Mouse (Mus musculus) embryonic facial prominence, embryonic 15.5 days (tissue): ENCODE data around the gene Tnfsf12. TPM values are rescaled to one million over a fixed set of nuclear protein-coding genes. Genes with fewer than 3 reads are reported as not detected.

Experiments
- ATAC-seq: fragments of 200-750 bp; cut with Nextera tagmentation; 2 replicates; pipeline ENCODE4 v1.8.0; 2017; ENCODE audit warnings: low read depth, moderate TSS enrichment; ENCODE audit not compliant: insufficient number of reproducible peaks, low FRiP score, low TSS enrichment
- H3K27ac ChIP-seq: fragments of 300-500 bp; sonication (generic); replicated peaks from 2 replicates; pipeline ENCODE4 v1.5.1; 2015; ENCODE audit warnings: mild to moderate bottlenecking, inconsistent platforms
- H3K27me3 ChIP-seq: fragments of 300-500 bp; sonication (generic); 2 replicates; pipeline ENCODE4 v1.6.1; 2015; ENCODE audit warnings: inconsistent platforms
- H3K36me3 ChIP-seq: fragments of 300-500 bp; sonication (generic); 2 replicates; pipeline ENCODE4 v1.6.1; 2015; ENCODE audit warnings: mild to moderate bottlenecking, inconsistent platforms
- H3K4me1 ChIP-seq: fragments of 300-500 bp; sonication (generic); 2 replicates; pipeline ENCODE4 v1.6.1; 2015; ENCODE audit warnings: inconsistent platforms
- H3K4me2 ChIP-seq: fragments of 300-500 bp; sonication (generic); replicated peaks from 2 replicates; pipeline ENCODE4 v1.6.1; 2015; ENCODE audit warnings: mild to moderate bottlenecking, inconsistent platforms
- H3K4me3 ChIP-seq: fragments of 300-500 bp; sonication (generic); replicated peaks from 2 replicates; pipeline ENCODE4 v1.5.1; 2015; ENCODE audit warnings: mild to moderate bottlenecking, inconsistent platforms
- H3K9ac ChIP-seq: fragments of 300-500 bp; sonication (generic); 2 replicates; pipeline ENCODE4 v1.6.1; 2015; ENCODE audit warnings: inconsistent platforms
- H3K9me3 ChIP-seq: fragments of 300-500 bp; sonication (generic); replicated peaks from 2 replicates; pipeline ENCODE4 v1.6.1; 2016; ENCODE audit warnings: inconsistent platforms
- WGBS: fragments of 180-500 bp; shearing (Covaris S2); methylation state at CpG from one replicate; pipeline ENCODE4 v1.1.7; 2015; 5-methylcytosine and 5-hydroxymethylcytosine counted together
- polyA plus RNA-seq: library from polyadenylated mRNA; unstranded; fragments of >200 nt; fragmentation: Nextera tagmentation; extraction: Ambion mirVana; gene quantifications from 2 replicates; pipeline ENCODE4 v1.2.1, GENCODE M21; 2015

Tnfsf12 gene
- polyA plus RNA-seq, 1 experiment from 2014 or later: 13.3 TPM

GRCm38 (mm10) chr11:69714636-69715329 is 19.1 kb upstream of the Tnfsf12 start:
- Histone ChIP-seq H3K27ac (no peak overlapping the region), H3K36me3 (no peaks in the 10 kb centered on the region), H3K27me3 (no peaks in the 10 kb centered on the region), H3K4me2 (no peak overlapping the region), H3K9ac (no peak overlapping the region), H3K4me3 (no peak overlapping the region), H3K9me3 (no peaks in the 10 kb centered on the region), H3K4me1 (peaks cover 9% of the 10 kb centered on the region; the same call in 1 of the 2 replicates)
- 47% methylated on average over 18 of the region's 18 CpGs for WGBS
- no peak for ATAC-seq

- Histone ChIP-seq H3K9ac (no peak overlapping the region), H3K27me3 (no peaks in the 10 kb centered on the region), H3K9me3 (no peaks in the 10 kb centered on the region), H3K27ac (no peak overlapping the region), H3K36me3 (no peaks in the 10 kb centered on the region), H3K4me2 (no peak overlapping the region), H3K4me3 (no peak overlapping the region), H3K4me1 (peaks cover 14% of the 10 kb centered on the region; the same call in 1 of the 2 replicates)
- WGBS: 65% methylated on average over 20 of the region's 20 CpGs
- ATAC-seq: no peak
Observed at GRCm38 (mm10) chr11:69712954-69713672, 17.5 kb upstream of the Tnfsf12 start.

GRCm38 (mm10) chr11:69711082-69711481 is 15.4 kb upstream of the Tnfsf12 start:
- no peak overlapping the region for H3K4me2 ChIP-seq
- ATAC-seq: no peak
- H3K4me1 ChIP-seq: peaks cover 14% of the 10 kb centered on the region; the same call in 1 of the 2 replicates
- no peaks in the 10 kb centered on the region for H3K27me3 ChIP-seq
- H3K4me3 ChIP-seq: no peak overlapping the region
- H3K36me3 ChIP-seq: no peaks in the 10 kb centered on the region
- WGBS: 59% methylated on average over 2 of the region's 2 CpGs
- no peak overlapping the region for H3K9ac ChIP-seq
- H3K9me3 ChIP-seq: no peaks in the 10 kb centered on the region
- H3K27ac ChIP-seq: no peak overlapping the region

- no peaks in the 10 kb centered on the region for H3K36me3 ChIP-seq
- H3K9ac ChIP-seq: no peak overlapping the region
- 81% methylated on average over 3 of the region's 3 CpGs for WGBS
- H3K27me3 ChIP-seq: no peaks in the 10 kb centered on the region
- H3K27ac ChIP-seq: no peak overlapping the region
- H3K4me1 ChIP-seq: peaks cover 10% of the 10 kb centered on the region; the same call in 1 of the 2 replicates
- ATAC-seq: no peak
- no peak overlapping the region for H3K4me2 ChIP-seq
- H3K9me3 ChIP-seq: no peaks in the 10 kb centered on the region
- no peak overlapping the region for H3K4me3 ChIP-seq
Observed at GRCm38 (mm10) chr11:69710470-69710869, 14.8 kb upstream of the Tnfsf12 start.

GRCm38 (mm10) chr11:69709554-69710446 is 14.2 kb upstream of the Tnfsf12 start:
- WGBS: 46% methylated on average over 11 of the region's 11 CpGs
- Histone ChIP-seq H3K4me1 (peaks cover 8% of the 10 kb centered on the region; the same call in 1 of the 2 replicates), H3K27ac (peak overlapping the region; percentile 65), H3K4me2 (no peak overlapping the region), H3K36me3 (no peaks in the 10 kb centered on the region), H3K9ac (no peak overlapping the region), H3K4me3 (no peak overlapping the region), H3K27me3 (no peaks in the 10 kb centered on the region), H3K9me3 (no peaks in the 10 kb centered on the region)
- no peak for ATAC-seq

GRCm38 (mm10) chr11:69708614-69709265 is 13.1 kb upstream of the Tnfsf12 start:
- Histone ChIP-seq H3K9me3 (no peaks in the 10 kb centered on the region), H3K27me3 (no peaks in the 10 kb centered on the region), H3K4me3 (no peak overlapping the region), H3K27ac (peak overlapping the region; percentile 65; the same call in 1 of the 2 replicates), H3K4me1 (peaks cover 8% of the 10 kb centered on the region; the same call in 1 of the 2 replicates), H3K4me2 (no peak overlapping the region), H3K36me3 (no peaks in the 10 kb centered on the region), H3K9ac (no peak overlapping the region)
- ATAC-seq: no peak
- 71% methylated on average over 3 of the region's 3 CpGs for WGBS

- Histone ChIP-seq H3K36me3 (no peaks in the 10 kb centered on the region), H3K9ac (no peak overlapping the region), H3K27ac (no peak overlapping the region), H3K9me3 (no peaks in the 10 kb centered on the region), H3K27me3 (no peaks in the 10 kb centered on the region), H3K4me2 (no peak overlapping the region), H3K4me3 (no peak overlapping the region), H3K4me1 (peaks cover 8% of the 10 kb centered on the region; the same call in 1 of the 2 replicates)
- no peak for ATAC-seq
- WGBS: 83% methylated on average over 4 of the region's 4 CpGs
Observed at GRCm38 (mm10) chr11:69707873-69708381, 12.3 kb upstream of the Tnfsf12 start.

- WGBS: 88% methylated on average over 4 of the region's 4 CpGs
- Histone ChIP-seq H3K27ac (no peak overlapping the region), H3K9me3 (no peaks in the 10 kb centered on the region), H3K4me3 (no peak overlapping the region), H3K27me3 (no peaks in the 10 kb centered on the region), H3K9ac (no peak overlapping the region), H3K36me3 (no peaks in the 10 kb centered on the region), H3K4me1 (peaks cover 8% of the 10 kb centered on the region; the same call in 1 of the 2 replicates), H3K4me2 (no peak overlapping the region)
- no peak for ATAC-seq
Observed at GRCm38 (mm10) chr11:69707480-69707847, 11.8 kb upstream of the Tnfsf12 start.

- Histone ChIP-seq H3K36me3 (no peaks in the 10 kb centered on the region), H3K9ac (no peak overlapping the region), H3K4me2 (no peak overlapping the region), H3K4me3 (no peak overlapping the region), H3K4me1 (peaks cover 8% of the 10 kb centered on the region; the same call in 1 of the 2 replicates), H3K27ac (no peak overlapping the region), H3K9me3 (no peaks in the 10 kb centered on the region), H3K27me3 (no peaks in the 10 kb centered on the region)
- no peak for ATAC-seq
- WGBS: 51% methylated on average over 6 of the region's 6 CpGs
Observed at GRCm38 (mm10) chr11:69706775-69707479, 11.3 kb upstream of the Tnfsf12 start.

GRCm38 (mm10) chr11:69704613-69705010 is 9.0 kb upstream of the Tnfsf12 start:
- WGBS: 14% methylated on average over 2 of the region's 2 CpGs
- Histone ChIP-seq H3K27ac (no peak overlapping the region), H3K9me3 (no peaks in the 10 kb centered on the region), H3K9ac (no peak overlapping the region), H3K4me2 (no peak overlapping the region), H3K4me3 (no peak overlapping the region), H3K27me3 (no peaks in the 10 kb centered on the region), H3K4me1 (peaks cover 3% of the 10 kb centered on the region; the same call in 1 of the 2 replicates), H3K36me3 (no peaks in the 10 kb centered on the region)
- ATAC-seq: no peak
